Mouse (Mus musculus) hindbrain, embryonic 14.5 days (tissue): ENCODE data around the gene Rnf10. TPM values are rescaled to one million over a fixed set of nuclear protein-coding genes. Genes with fewer than 3 reads are reported as not detected.

Experiments
- ATAC-seq: fragments of 200-750 bp; cut with Nextera tagmentation; 2 replicates; pipeline ENCODE4 v1.8.0; 2017; ENCODE audit warnings: moderate number of reproducible peaks, mild to moderate bottlenecking, moderate TSS enrichment, moderate library complexity; ENCODE audit not compliant: low FRiP score
- DNase-seq: peaks from one replicate; pipeline ENCODE4 v3.0.0-alpha.2; 2015; ENCODE audit warnings: low spot score
- H3K27ac ChIP-seq: fragments of 300-500 bp; sonication (generic); 2 replicates; pipeline ENCODE4 v1.5.1; 2014; ENCODE audit warnings: mild to moderate bottlenecking, moderate library complexity
- H3K27me3 ChIP-seq: fragments of 300-500 bp; sonication (generic); 2 replicates; pipeline ENCODE4 v1.6.1; 2014; ENCODE audit warnings: mild to moderate bottlenecking, low read length, mixed read lengths; ENCODE audit not compliant: control insufficient read depth, insufficient read depth
- H3K36me3 ChIP-seq: fragments of 300-500 bp; sonication (generic); replicated peaks from 2 replicates; pipeline ENCODE4 v1.6.1; 2014; ENCODE audit not compliant: control insufficient read depth, insufficient read depth
- H3K4me1 ChIP-seq: fragments of 300-500 bp; sonication (generic); replicated peaks from 2 replicates; pipeline ENCODE4 v1.6.1; 2014; ENCODE audit warnings: antibody characterized with exemption, low read length, mixed read lengths; ENCODE audit not compliant: control insufficient read depth, insufficient read depth
- H3K4me2 ChIP-seq: fragments of 300-500 bp; sonication (generic); replicated peaks from 2 replicates; pipeline ENCODE4 v1.6.1; 2014; ENCODE audit warnings: mild to moderate bottlenecking, moderate library complexity
- H3K4me3 ChIP-seq: fragments of 300-500 bp; sonication (generic); replicated peaks from 2 replicates; pipeline ENCODE4 v1.5.1; 2014; ENCODE audit warnings: mild to moderate bottlenecking, low read length
- H3K9ac ChIP-seq: fragments of 300-500 bp; sonication (generic); 2 replicates; pipeline ENCODE4 v1.6.1; 2014
- H3K9me3 ChIP-seq: fragments of 300-500 bp; sonication (generic); 2 replicates; pipeline ENCODE4 v1.6.1; 2016; ENCODE audit warnings: low read length; ENCODE audit not compliant: control insufficient read depth
- WGBS: fragments of 180-500 bp; shearing (Covaris S2); extraction: QIAGEN DNeasy Blood & Tissue Kit; methylation state at CpG from one replicate; pipeline ENCODE4 v1.1.7; 2014; 5-methylcytosine and 5-hydroxymethylcytosine counted together
- polyA plus RNA-seq: library from polyadenylated mRNA; unstranded; fragments of >200 nt; fragmentation: Nextera tagmentation; extraction: Ambion mirVana; gene quantifications from 2 replicates; pipeline ENCODE4 v1.2.1, GENCODE M21; 2014

Gene Rnf10
- polyA plus RNA-seq, 1 experiment from 2014 or later: 101 TPM

DNA sequence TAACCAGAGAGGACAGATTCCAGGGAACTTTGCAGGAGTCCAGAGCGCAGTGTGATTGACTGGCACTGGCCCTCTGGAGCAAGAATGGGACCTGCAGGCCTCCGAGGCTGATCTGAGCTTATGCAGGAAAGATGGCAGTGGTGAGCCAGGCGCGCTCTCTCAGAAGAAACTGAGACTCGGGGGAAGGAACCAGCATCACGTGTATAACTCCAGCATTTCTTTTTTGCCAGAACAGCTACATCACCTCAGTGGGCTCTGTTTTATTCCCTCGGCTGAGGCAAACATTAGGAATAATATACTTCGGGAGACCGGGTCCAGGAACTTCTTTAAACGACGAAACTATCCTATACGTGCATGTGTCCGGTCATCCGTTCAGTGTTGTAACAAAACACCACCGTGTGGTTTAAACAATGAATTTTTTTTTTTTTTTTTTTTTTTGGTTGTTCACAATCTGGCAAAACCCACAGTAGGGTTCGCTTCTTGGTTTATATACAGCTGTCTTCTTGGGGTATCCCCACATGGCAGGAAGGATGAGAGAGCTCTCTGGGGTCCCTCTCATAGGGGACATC, 41.1 kb downstream of the Rnf10 start:
- Histone ChIP-seq H3K4me3 (no peak overlapping the region), H3K9ac (no peak overlapping the region), H3K9me3 (no peaks in the 10 kb centered on the region), H3K27ac (no peak overlapping the region), H3K4me1 (no peaks in the 10 kb centered on the region), H3K27me3 (peaks cover 16% of the 10 kb centered on the region), H3K36me3 (no peaks in the 10 kb centered on the region), H3K4me2 (no peak overlapping the region)
- WGBS: 40% methylated on average over 16 of the region's 16 CpGs
- ATAC-seq (no peak), DNase-seq (no peak)

DNA sequence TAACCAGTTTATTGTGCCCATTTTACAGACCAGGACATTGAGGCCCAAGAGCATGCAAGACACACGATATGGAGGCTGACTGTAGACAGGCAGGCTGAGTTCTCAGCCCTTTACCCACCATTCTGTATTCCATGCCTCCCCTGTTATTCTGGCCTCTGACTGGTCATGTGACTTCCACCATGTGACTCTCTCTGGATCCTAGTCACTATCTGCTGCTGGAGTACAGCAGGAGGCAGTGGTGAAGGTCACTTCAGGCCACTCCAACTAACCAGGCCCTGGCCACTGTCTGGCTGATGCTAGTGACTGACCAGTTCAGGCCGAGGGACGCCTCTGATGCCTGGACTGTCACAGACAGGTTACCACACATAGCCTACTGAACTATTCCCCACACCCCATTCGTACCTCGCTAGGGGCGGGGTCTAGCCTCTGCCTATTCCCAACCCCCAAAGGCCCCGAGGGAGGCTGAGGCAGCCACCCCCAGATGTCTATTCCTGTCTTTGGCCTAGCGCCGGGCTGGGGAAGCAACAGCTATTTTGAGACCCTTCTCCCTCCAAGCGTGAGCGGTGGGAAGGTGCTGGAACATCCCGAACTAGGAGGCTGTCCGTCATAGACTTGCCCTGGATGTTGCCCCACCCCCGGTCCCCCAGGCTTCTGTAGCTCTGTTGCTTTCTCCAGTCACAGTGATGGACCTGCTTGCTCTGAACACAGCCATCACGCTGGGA, 41.7 kb downstream of the Rnf10 start:
- Histone ChIP-seq H3K9ac (no peak overlapping the region), H3K4me2 (no peak overlapping the region), H3K27ac (no peak overlapping the region), H3K4me3 (no peak overlapping the region), H3K36me3 (no peaks in the 10 kb centered on the region), H3K4me1 (no peaks in the 10 kb centered on the region), H3K27me3 (peaks cover 16% of the 10 kb centered on the region), H3K9me3 (no peaks in the 10 kb centered on the region)
- WGBS: 58% methylated on average over 15 of the region's 15 CpGs
- ATAC-seq (no peak; the same call in 1 of the 2 replicates), DNase-seq (no peak)

- no peak overlapping the region for H3K9ac ChIP-seq
- no peaks in the 10 kb centered on the region for H3K36me3 ChIP-seq
- DNase-seq (no peak), ATAC-seq (no peak)
- WGBS: 80% methylated on average over 3 of the region's 3 CpGs
- H3K27ac ChIP-seq: no peak overlapping the region
- H3K4me3 ChIP-seq: no peak overlapping the region
- H3K4me1 ChIP-seq: peaks cover 9% of the 10 kb centered on the region; the same call in 1 of the 2 replicates
- no peaks in the 10 kb centered on the region for H3K9me3 ChIP-seq
- H3K4me2 ChIP-seq: no peak overlapping the region
- H3K27me3 ChIP-seq: no peaks in the 10 kb centered on the region
Observed at GRCm38 (mm10) chr5:115222485-115222884, 50.2 kb downstream of the Rnf10 start.

- no peak overlapping the region for H3K4me2 ChIP-seq
- ATAC-seq: no peak
- peaks cover 9% of the 10 kb centered on the region; the same call in 1 of the 2 replicates for H3K4me1 ChIP-seq
- 29% methylated on average over 13 of the region's 13 CpGs for WGBS
- no peaks in the 10 kb centered on the region for H3K27me3 ChIP-seq
- H3K27ac ChIP-seq: no peak overlapping the region
- H3K4me3 ChIP-seq: no peak overlapping the region
- DNase-seq: no peak
- no peaks in the 10 kb centered on the region for H3K36me3 ChIP-seq
- no peak overlapping the region for H3K9ac ChIP-seq
- no peaks in the 10 kb centered on the region for H3K9me3 ChIP-seq
Observed at GRCm38 (mm10) chr5:115220931-115221640, 51.6 kb downstream of the Rnf10 start.

- Histone ChIP-seq H3K36me3 (no peaks in the 10 kb centered on the region), H3K4me3 (no peak overlapping the region), H3K27ac (no peak overlapping the region), H3K9ac (no peak overlapping the region), H3K9me3 (no peaks in the 10 kb centered on the region), H3K4me1 (peaks cover 14% of the 10 kb centered on the region; the same call in 1 of the 2 replicates), H3K4me2 (no peak overlapping the region), H3K27me3 (peaks cover 5% of the 10 kb centered on the region; the same call in 1 of the 2 replicates)
- no peak for ATAC-seq
- WGBS: 94% methylated on average over 12 of the region's 12 CpGs
- no peak for DNase-seq
Observed at GRCm38 (mm10) chr5:115217998-115218397, 54.7 kb downstream of the Rnf10 start.

DNA sequence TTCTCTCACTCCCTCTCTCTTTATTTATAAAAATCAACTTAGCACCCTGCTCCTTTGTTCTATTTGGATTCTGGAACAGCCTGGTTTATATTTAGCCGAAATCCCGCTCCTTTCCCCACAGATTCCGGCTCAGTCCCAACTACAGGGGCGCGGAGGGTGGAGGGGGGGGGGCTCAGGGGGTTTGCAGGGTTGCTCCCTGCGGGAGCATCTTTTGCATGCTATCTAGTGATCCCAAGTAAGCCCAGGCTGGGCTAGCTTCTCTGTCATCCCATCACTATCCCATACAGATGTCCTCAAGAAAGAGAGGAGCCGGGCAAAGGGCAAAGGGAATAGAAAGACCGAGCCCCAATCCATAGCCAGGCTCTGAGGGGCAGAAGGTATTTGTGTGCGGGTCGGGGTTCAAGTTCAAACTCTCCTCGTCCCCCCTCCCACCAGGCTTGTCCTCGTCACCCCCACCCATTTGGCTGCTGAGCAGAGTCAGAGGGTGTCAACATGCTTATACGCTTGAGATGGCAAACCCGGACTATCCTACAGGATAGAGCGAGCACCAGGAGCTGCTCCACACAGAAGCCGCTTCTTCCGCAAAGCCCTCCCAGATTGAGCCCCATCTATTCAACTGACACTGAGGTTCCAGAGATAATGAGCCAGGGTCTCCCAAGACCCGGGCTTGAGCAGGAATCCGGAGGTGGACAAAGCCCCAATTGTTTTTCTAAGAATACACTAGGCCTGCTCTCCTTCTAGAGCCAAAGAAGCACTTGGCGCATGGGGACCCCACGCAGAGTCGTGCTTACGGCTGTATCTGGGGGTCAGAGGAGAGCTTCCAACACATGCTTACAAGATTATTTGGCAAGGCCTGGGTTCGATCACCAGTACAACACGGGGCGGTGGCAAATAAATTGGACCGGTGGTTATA, 57.2 kb downstream of the Rnf10 start:
- DNase-seq: no peak
- 14% methylated on average over 27 of the region's 27 CpGs for WGBS
- Histone ChIP-seq H3K4me2 (peak overlapping the region; percentile 63), H3K36me3 (no peaks in the 10 kb centered on the region), H3K27me3 (peaks cover 5% of the 10 kb centered on the region; the same call in 1 of the 2 replicates), H3K9me3 (no peaks in the 10 kb centered on the region), H3K4me1 (peaks cover 5% of the 10 kb centered on the region; the same call in 1 of the 2 replicates), H3K4me3 (peak overlapping the region; percentile 39), H3K9ac (peak overlapping the region; percentile 67), H3K27ac (peak overlapping the region; percentile 63)
- ATAC-seq: 0 out of 2 replicates have a peak, but pooled peaks have one; percentile 51

- Histone ChIP-seq H3K27ac (peak overlapping the region; percentile 63), H3K27me3 (peaks cover 5% of the 10 kb centered on the region; the same call in 1 of the 2 replicates), H3K36me3 (no peaks in the 10 kb centered on the region), H3K4me3 (peak overlapping the region; percentile 39), H3K9me3 (no peaks in the 10 kb centered on the region), H3K4me1 (peaks cover 5% of the 10 kb centered on the region; the same call in 1 of the 2 replicates), H3K9ac (peak overlapping the region; percentile 67), H3K4me2 (peak overlapping the region; percentile 63)
- ATAC-seq (peak; percentile 62; the same call in 1 of the 2 replicates), DNase-seq (peak; percentile 62)
- WGBS: 0% methylated on average over 17 of the region's 17 CpGs
Observed at GRCm38 (mm10) chr5:115214864-115215263, 57.8 kb downstream of the Rnf10 start.

GRCm38 (mm10) chr5:115212861-115213260, 59.8 kb downstream of the Rnf10 start:
- Histone ChIP-seq H3K4me2 (no peak overlapping the region), H3K4me1 (peaks cover 5% of the 10 kb centered on the region; the same call in 1 of the 2 replicates), H3K36me3 (no peaks in the 10 kb centered on the region), H3K9ac (no peak overlapping the region), H3K4me3 (no peak overlapping the region), H3K27me3 (peaks cover 5% of the 10 kb centered on the region; the same call in 1 of the 2 replicates), H3K27ac (no peak overlapping the region), H3K9me3 (no peaks in the 10 kb centered on the region)
- 70% methylated on average over 4 of the region's 4 CpGs for WGBS
- no peak for DNase-seq
- ATAC-seq: no peak
